Mouse (Mus musculus) hindbrain, embryonic 12.5 days (tissue): ENCODE measurements around the gene Vasn. TPM values are rescaled to one million over a fixed set of nuclear protein-coding genes. Genes with fewer than 3 reads are reported as not detected.
"Not testable (repeated sequence)": the region's sequence is repeated elsewhere in the genome, so short reads cannot be mapped to it uniquely, and the experiment has no call there.

Experiments used
- ATAC-seq: fragments of 200-750 bp; cut with Nextera tagmentation; 2 replicates; pipeline ENCODE4 v1.8.0; 2017; ENCODE audit warnings: moderate TSS enrichment; ENCODE audit not compliant: low FRiP score
- H3K27ac ChIP-seq: fragments of 300-500 bp; sonication (generic); 2 replicates; pipeline ENCODE4 v1.5.1; 2016; ENCODE audit warnings: mild to moderate bottlenecking
- H3K27me3 ChIP-seq: fragments of 300-500 bp; sonication (generic); 2 replicates; pipeline ENCODE4 v1.6.1; 2016; ENCODE audit warnings: mild to moderate bottlenecking
- H3K36me3 ChIP-seq: fragments of 300-500 bp; sonication (generic); 2 replicates; pipeline ENCODE4 v1.6.1; 2016; ENCODE audit warnings: mild to moderate bottlenecking
- H3K4me1 ChIP-seq: fragments of 300-500 bp; sonication (generic); 2 replicates; pipeline ENCODE4 v1.6.1; 2016
- H3K4me2 ChIP-seq: fragments of 300-500 bp; sonication (generic); replicated peaks from 2 replicates; pipeline ENCODE4 v1.6.1; 2016; ENCODE audit warnings: mild to moderate bottlenecking
- H3K4me3 ChIP-seq: fragments of 300-500 bp; sonication (generic); 2 replicates; pipeline ENCODE4 v1.5.1; 2016; ENCODE audit warnings: mild to moderate bottlenecking
- H3K9ac ChIP-seq: fragments of 300-500 bp; sonication (generic); 2 replicates; pipeline ENCODE4 v1.6.1; 2016; ENCODE audit warnings: mild to moderate bottlenecking, moderate library complexity
- H3K9me3 ChIP-seq: fragments of 300-500 bp; sonication (generic); replicated peaks from 2 replicates; pipeline ENCODE4 v1.6.1; 2016; ENCODE audit warnings: mild to moderate bottlenecking
- WGBS: fragments of 180-500 bp; shearing (Covaris S2); methylation state at CpG from one replicate; pipeline ENCODE4 v1.1.7; 2016; 5-methylcytosine and 5-hydroxymethylcytosine counted together
- polyA plus RNA-seq: library from polyadenylated mRNA; unstranded; fragments of >200 nt; fragmentation: Nextera tagmentation; extraction: Ambion mirVana; gene quantifications from 2 replicates; pipeline ENCODE4 v1.2.1, GENCODE M21; 2016

Vasn gene
- polyA plus RNA-seq, 1 experiment from 2014 or later = 18.0 TPM

GRCm38 (mm10) chr16:4659326-4659725, 19.6 kb downstream of the Vasn start:
- 26% methylated on average over 2 of the region's 2 CpGs for WGBS

GRCm38 (mm10) chr16:4661605-4662004, 21.9 kb downstream of the Vasn start:
- Histone ChIP-seq H3K27ac (no peak overlapping the region), H3K4me1 (peaks cover 12% of the 10 kb centered on the region), H3K27me3 (no peaks in the 10 kb centered on the region), H3K4me2 (no peak overlapping the region), H3K36me3 (peaks cover 29% of the 10 kb centered on the region), H3K9me3 (no peaks in the 10 kb centered on the region), H3K4me3 (no peak overlapping the region), H3K9ac (no peak overlapping the region)
- ATAC-seq = no peak
- WGBS = 64% methylated on average over 2 of the region's 2 CpGs

More at GRCm38 (mm10) chr16:4659326-4659725, 19.6 kb downstream of the Vasn start:
- H3K9me3 ChIP-seq = no peaks in the 10 kb centered on the region
- no peaks in the 10 kb centered on the region for H3K27me3 ChIP-seq
- H3K9ac ChIP-seq = no peak overlapping the region
- peak overlapping the region; percentile 4; the same call in 1 of the 2 replicates for H3K4me2 ChIP-seq
- peak overlapping the region; percentile 70 for H3K27ac ChIP-seq
- no peak overlapping the region for H3K4me3 ChIP-seq
- peaks cover 19% of the 10 kb centered on the region for H3K4me1 ChIP-seq
- ATAC-seq = no peak
- H3K36me3 ChIP-seq = peaks cover 31% of the 10 kb centered on the region

GRCm38 (mm10) chr16:4663806-4664205, 24.1 kb downstream of the Vasn start:
- H3K4me1 ChIP-seq = peaks cover 5% of the 10 kb centered on the region
- H3K9ac ChIP-seq = no peak overlapping the region
- ATAC-seq = no peak
- WGBS = 85% methylated on average over 2 of the region's 2 CpGs
- H3K27ac ChIP-seq = no peak overlapping the region
- H3K27me3 ChIP-seq = no peaks in the 10 kb centered on the region
- no peak overlapping the region for H3K4me3 ChIP-seq
- H3K36me3 ChIP-seq = peaks cover 39% of the 10 kb centered on the region
- H3K4me2 ChIP-seq = no peak overlapping the region
- no peaks in the 10 kb centered on the region for H3K9me3 ChIP-seq

GRCm38 (mm10) chr16:4665726-4666125, 26.0 kb downstream of the Vasn start:
- no peak for ATAC-seq
- Histone ChIP-seq H3K4me3 (no peak overlapping the region), H3K9ac (no peak overlapping the region), H3K4me2 (no peak overlapping the region), H3K4me1 (no peaks in the 10 kb centered on the region), H3K36me3 (peaks cover 45% of the 10 kb centered on the region), H3K27me3 (no peaks in the 10 kb centered on the region), H3K9me3 (no peaks in the 10 kb centered on the region), H3K27ac (no peak overlapping the region)
- WGBS = 100% methylated on average over 2 of the region's 2 CpGs

GRCm38 (mm10) chr16:4667190-4667808, 27.6 kb downstream of the Vasn start:
- no peak overlapping the region for H3K9ac ChIP-seq
- H3K4me1 ChIP-seq = no peaks in the 10 kb centered on the region
- H3K27me3 ChIP-seq = no peaks in the 10 kb centered on the region
- H3K4me2 ChIP-seq = no peak overlapping the region
- WGBS = 23% methylated on average over 3 of the region's 3 CpGs
- no peak overlapping the region for H3K4me3 ChIP-seq
- ATAC-seq = peak; percentile 81
- H3K36me3 ChIP-seq = peaks cover 36% of the 10 kb centered on the region
- no peak overlapping the region for H3K27ac ChIP-seq
- no peaks in the 10 kb centered on the region for H3K9me3 ChIP-seq

GRCm38 (mm10) chr16:4670317-4670716, 30.6 kb downstream of the Vasn start:
- no peak for ATAC-seq
- Histone ChIP-seq H3K4me2 (no peak overlapping the region), H3K9ac (no peak overlapping the region), H3K27ac (no peak overlapping the region), H3K36me3 (peaks cover 47% of the 10 kb centered on the region), H3K4me3 (no peak overlapping the region), H3K27me3 (no peaks in the 10 kb centered on the region), H3K4me1 (no peaks in the 10 kb centered on the region), H3K9me3 (no peaks in the 10 kb centered on the region)
- 72% methylated on average over 5 of the region's 5 CpGs for WGBS

- WGBS = 85% methylated on average over 4 of the region's 4 CpGs
- no peak overlapping the region for H3K4me3 ChIP-seq
- peaks cover 38% of the 10 kb centered on the region for H3K36me3 ChIP-seq
- ATAC-seq = no peak
- peaks cover 8% of the 10 kb centered on the region for H3K4me1 ChIP-seq
- H3K27me3 ChIP-seq = no peaks in the 10 kb centered on the region
- no peak overlapping the region for H3K9ac ChIP-seq
- no peaks in the 10 kb centered on the region for H3K9me3 ChIP-seq
- H3K4me2 ChIP-seq = no peak overlapping the region
- H3K27ac ChIP-seq = no peak overlapping the region
Observed at GRCm38 (mm10) chr16:4674091-4674490, 34.4 kb downstream of the Vasn start.

GRCm38 (mm10) chr16:4676836-4677235, 37.1 kb downstream of the Vasn start:
- 96% methylated on average over 5 of the region's 5 CpGs for WGBS
- H3K9ac ChIP-seq = no peak overlapping the region

GRCm38 (mm10) chr16:4678080-4678479, 38.3 kb downstream of the Vasn start:
- ATAC-seq = no peak
- WGBS = 86% methylated on average over 5 of the region's 5 CpGs
- Histone ChIP-seq H3K27ac (no peak overlapping the region), H3K4me3 (no peak overlapping the region; the same call in 1 of the 2 replicates), H3K4me1 (peaks cover 12% of the 10 kb centered on the region), H3K9ac (peak overlapping the region; percentile 77; the same call in 1 of the 2 replicates), H3K27me3 (no peaks in the 10 kb centered on the region), H3K9me3 (no peaks in the 10 kb centered on the region), H3K36me3 (peaks cover 26% of the 10 kb centered on the region), H3K4me2 (peak overlapping the region; percentile 94; the same call in 1 of the 2 replicates)

More at GRCm38 (mm10) chr16:4676836-4677235, 37.1 kb downstream of the Vasn start:
- Histone ChIP-seq H3K4me2 (no peak overlapping the region), H3K4me3 (no peak overlapping the region), H3K9me3 (no peaks in the 10 kb centered on the region), H3K36me3 (peaks cover 30% of the 10 kb centered on the region), H3K27me3 (no peaks in the 10 kb centered on the region), H3K27ac (no peak overlapping the region), H3K4me1 (peaks cover 10% of the 10 kb centered on the region)
- no peak for ATAC-seq

- peak; percentile 95 for ATAC-seq
- H3K27me3 ChIP-seq = no peaks in the 10 kb centered on the region
- peak within 1 kb of the TSS; percentile 94 for H3K4me2 ChIP-seq
- H3K4me1 ChIP-seq = peaks cover 15% of the 10 kb centered on the region
- H3K4me3 ChIP-seq = peak within 1 kb of the TSS; percentile 71
- no peak within 1 kb of the TSS; the same call in 1 of the 2 replicates for H3K27ac ChIP-seq
- WGBS = under 1% methylated on average over 47 of the region's 47 CpGs
- H3K9me3 ChIP-seq = no peaks in the 10 kb centered on the region
- H3K36me3 ChIP-seq = peaks cover 16% of the 10 kb centered on the region
- H3K9ac ChIP-seq = peak within 1 kb of the TSS; percentile 77
Observed at GRCm38 (mm10) chr16:4679121-4680018, 39.6 kb downstream of the Vasn start, which contains the start of gene Coro7. Coro7 (minus strand) TSS chr16:4679777.

GRCm38 (mm10) chr16:4680922-4681455, 41.2 kb downstream of the Vasn start:
- H3K4me3 ChIP-seq, ATAC-seq, H3K27ac ChIP-seq, H3K27me3 ChIP-seq, H3K9me3 ChIP-seq, H3K4me2 ChIP-seq, H3K36me3 ChIP-seq, H3K9ac ChIP-seq: not testable (repeated sequence)
- WGBS = 82% methylated on average over 3 of the region's 3 CpGs
- H3K4me1 ChIP-seq = peaks cover 28% of the 10 kb centered on the region

GRCm38 (mm10) chr16:4682628-4683179, 43.0 kb downstream of the Vasn start:
- no peak overlapping the region for H3K27ac ChIP-seq
- peak overlapping the region; percentile 97; the same call in 1 of the 2 replicates for H3K4me2 ChIP-seq
- 80% methylated on average over 4 of the region's 4 CpGs for WGBS
- H3K9ac ChIP-seq = no peak overlapping the region
- peaks cover 7% of the 10 kb centered on the region for H3K36me3 ChIP-seq
- no peak overlapping the region; the same call in 1 of the 2 replicates for H3K4me3 ChIP-seq
- peaks cover 28% of the 10 kb centered on the region for H3K4me1 ChIP-seq
- no peak for ATAC-seq
- no peaks in the 10 kb centered on the region for H3K9me3 ChIP-seq
- no peaks in the 10 kb centered on the region for H3K27me3 ChIP-seq
